Mouse (Mus musculus): ENCODE measurements around the gene 6330403K07Rik.

6330403K07Rik gene

GRCm38 (mm10) chr11:70982557-70983228 lies 50.6 kb downstream of the 6330403K07Rik start, which contains the start of gene C1qbp:
Gene C1qbp (minus strand): TSS chr11:70983026.
- peak; percentile 92 for DNase-seq (ENCODE audit: low read depth, low spot score)

GRCm38 (mm10) chr11:70982030-70982429 lies 51.3 kb downstream of the 6330403K07Rik start:
- DNase-seq (ENCODE audit: low read depth, low spot score): no peak
